Mouse (Mus musculus): ENCODE results near the gene Maml3.

Gene Maml3

DNA sequence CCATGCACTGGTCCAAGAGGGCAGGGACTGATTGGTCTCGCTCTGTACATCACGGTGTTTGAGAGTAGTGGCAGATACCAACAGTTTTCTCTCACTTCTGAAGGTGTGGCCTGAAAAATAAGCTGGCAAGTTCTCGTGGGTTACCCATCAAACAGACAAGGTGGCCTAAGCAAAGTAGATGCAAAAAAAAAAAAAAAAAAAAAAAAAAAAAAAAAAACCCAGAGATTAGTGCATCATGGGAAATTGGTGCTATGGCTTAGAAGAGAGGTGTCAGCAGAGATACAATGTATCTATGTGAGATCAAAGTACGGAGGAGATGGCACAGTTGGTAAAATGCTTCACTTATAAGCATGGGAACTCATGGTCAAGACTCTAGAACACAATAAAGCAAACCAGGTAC, 229.2 kb downstream of the Maml3 start:
- no peak for DNase-seq (ENCODE audit: low spot score in 2 of 2)

GRCm38 (mm10) chr3:51874252-51874651, 230.6 kb downstream of the Maml3 start:
- DNase-seq (ENCODE audit: low spot score in 2 of 2), result no peak

- DNase-seq (ENCODE audit: low spot score in 2 of 2), result no peak
Measured at GRCm38 (mm10) chr3:51872771-51873170, 232.1 kb downstream of the Maml3 start.

DNA sequence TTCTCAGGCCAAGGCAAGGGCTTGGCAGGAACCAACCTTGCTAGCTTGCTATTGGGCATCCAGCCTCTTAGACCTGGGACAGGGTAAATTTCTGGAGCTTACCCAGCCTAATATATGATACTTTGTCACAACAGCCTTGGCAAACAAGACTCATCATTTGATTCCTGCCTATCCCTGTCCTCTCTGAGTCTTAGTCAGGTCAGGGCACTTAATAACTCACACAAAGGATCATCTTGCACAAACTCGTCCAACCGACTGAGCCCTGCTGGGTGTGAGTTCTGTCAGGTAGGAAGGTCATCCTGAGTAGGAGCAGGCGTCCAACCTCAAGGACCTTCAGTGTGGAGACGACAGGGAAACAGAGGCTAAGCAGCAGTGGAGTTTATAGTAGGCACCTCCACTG, 233.5 kb downstream of the Maml3 start:
- no peak for DNase-seq (ENCODE audit: low spot score in 2 of 2)

DNA sequence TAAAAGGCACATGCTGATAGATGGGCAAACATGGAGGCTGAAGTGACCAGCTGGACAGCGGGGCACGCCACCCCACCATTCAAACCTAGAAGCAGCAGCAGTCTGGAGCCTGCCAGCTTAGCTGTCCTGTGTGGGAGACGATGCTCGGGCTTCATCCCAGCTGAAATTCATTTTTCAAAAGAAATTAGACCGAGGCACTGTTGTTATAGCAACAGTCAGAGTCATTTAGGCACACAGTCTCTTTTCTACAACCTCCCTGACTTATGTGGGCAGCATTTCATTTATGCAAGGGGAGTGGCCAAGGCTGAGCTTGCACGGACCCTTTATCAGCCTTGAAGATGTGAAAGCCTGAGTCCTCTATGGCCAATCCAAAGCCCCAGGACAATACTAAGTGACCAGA, 234.9 kb downstream of the Maml3 start:
- no peak for DNase-seq (ENCODE audit: low spot score in 2 of 2)

DNA sequence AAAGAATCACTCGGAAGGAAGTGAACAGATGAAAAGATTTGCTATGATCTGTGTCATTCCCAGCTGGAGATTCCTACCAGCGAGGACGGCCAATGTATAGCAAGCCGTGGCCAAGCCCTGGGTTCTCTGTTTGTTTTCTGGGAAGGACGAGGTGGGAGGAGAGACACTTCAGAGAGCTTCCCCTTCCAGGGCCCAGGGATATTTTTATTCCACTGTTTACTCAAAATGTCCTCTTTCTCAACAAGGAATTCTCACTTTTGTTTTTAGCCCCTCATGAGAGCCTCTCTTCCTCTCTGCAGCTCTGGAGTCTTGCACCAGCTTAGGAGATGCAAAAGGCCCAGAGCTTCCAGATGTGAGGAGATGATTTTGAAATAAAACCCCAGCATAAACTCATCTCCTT, 236.0 kb downstream of the Maml3 start:
- DNase-seq (ENCODE audit: low spot score in 2 of 2), result no peak

DNA sequence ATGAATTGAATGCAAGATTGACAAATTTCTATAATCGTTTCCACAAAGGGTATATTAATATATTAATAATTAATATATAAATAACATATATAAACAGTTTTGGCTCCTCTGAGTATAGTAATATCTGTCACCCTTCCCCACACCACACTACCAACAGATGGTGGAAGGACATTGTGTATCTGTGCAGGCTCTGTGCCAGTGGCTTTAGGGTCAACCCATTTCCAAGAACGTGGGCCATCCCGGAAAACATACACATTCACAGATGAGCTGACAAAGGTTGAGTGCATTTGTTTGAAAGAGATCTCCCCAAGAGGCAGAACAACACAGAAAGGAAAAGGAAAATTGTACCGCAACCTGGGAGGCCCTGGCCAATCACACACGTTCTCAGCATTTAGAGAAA, 238.4 kb downstream of the Maml3 start:
- no peak for DNase-seq (ENCODE audit: low spot score in 2 of 2)

GRCm38 (mm10) chr3:51861631-51862030, 243.2 kb downstream of the Maml3 start:
- DNase-seq (ENCODE audit: low spot score in 2 of 2), result no peak

DNA sequence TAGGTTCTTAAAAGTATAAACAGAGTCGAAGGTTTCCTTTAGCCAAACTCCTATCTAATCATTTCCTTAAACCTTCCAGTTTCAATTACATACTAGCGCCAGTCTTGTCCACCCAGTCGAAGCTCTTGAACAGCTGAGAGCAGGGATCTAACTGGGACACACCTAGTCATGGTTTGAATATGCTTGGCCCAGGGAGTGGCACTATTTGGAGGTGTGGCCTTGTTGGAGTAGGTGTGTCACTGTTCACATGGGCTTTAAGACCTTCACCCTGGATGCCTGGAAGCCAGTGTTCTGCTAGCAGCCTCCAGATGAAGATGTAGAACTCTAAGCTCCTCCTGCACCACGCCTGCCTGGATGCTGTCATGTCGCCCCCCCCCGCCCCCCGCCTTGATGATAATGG, 244.4 kb downstream of the Maml3 start:
- DNase-seq (ENCODE audit: low spot score in 2 of 2), result no peak

- no peak for DNase-seq (ENCODE audit: low spot score in 2 of 2)
Measured at GRCm38 (mm10) chr3:51859208-51859607, 245.7 kb downstream of the Maml3 start.

GRCm38 (mm10) chr3:51854152-51854551, 250.7 kb downstream of the Maml3 start:
- DNase-seq (ENCODE audit: low spot score in 2 of 2), result no peak

DNA sequence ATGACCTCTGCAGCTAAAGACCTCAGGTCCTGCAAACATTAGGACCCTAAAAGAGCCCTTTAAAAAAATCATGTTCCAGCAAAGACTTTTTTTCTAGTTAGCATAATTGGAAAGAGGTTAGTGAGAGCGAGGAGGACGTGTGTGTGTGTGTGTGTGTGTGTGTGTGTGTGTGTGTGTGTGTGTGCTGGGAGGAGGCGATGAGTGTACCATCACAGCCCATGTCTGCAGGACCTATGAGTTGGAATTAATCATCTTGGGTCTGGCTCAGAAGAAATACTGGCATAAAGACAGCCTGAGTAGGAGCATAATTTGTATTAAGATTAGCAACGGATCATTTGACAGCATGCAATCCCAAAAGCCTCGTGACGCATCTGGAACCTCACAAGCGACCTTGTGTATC, 251.3 kb downstream of the Maml3 start:
- no peak for DNase-seq (ENCODE audit: low spot score in 2 of 2)

DNA sequence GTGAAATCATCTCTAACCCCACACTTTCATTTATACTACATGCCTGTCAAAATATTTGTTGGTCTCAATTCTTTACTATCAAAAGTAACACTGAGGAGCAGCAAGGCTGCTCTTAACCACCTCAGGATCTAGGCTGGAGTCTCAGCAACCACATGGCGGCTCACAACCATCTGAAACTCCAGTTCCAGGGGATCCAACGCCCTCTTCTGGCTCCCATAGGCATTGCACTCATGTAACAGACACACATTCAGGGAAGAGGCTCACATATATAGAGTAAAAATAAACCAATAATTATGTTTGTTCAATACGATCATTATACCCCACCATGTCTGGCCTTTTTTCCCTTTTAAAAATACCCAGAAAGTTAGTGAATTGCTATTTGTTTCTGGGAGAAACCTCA, 252.2 kb downstream of the Maml3 start:
- DNase-seq (ENCODE audit: low spot score in 2 of 2), result no peak

- no peak for DNase-seq (ENCODE audit: low spot score in 2 of 2)
Measured at GRCm38 (mm10) chr3:51851596-51851995, 253.3 kb downstream of the Maml3 start.

- DNase-seq (ENCODE audit: low spot score in 2 of 2), result no peak
Measured at GRCm38 (mm10) chr3:51849462-51849861, 255.4 kb downstream of the Maml3 start.

- no peak for DNase-seq (ENCODE audit: low spot score in 2 of 2)
Measured at GRCm38 (mm10) chr3:51847262-51847661, 257.6 kb downstream of the Maml3 start.

GRCm38 (mm10) chr3:51844255-51844654, 260.6 kb downstream of the Maml3 start:
- no peak for DNase-seq (ENCODE audit: low spot score in 2 of 2)

DNA sequence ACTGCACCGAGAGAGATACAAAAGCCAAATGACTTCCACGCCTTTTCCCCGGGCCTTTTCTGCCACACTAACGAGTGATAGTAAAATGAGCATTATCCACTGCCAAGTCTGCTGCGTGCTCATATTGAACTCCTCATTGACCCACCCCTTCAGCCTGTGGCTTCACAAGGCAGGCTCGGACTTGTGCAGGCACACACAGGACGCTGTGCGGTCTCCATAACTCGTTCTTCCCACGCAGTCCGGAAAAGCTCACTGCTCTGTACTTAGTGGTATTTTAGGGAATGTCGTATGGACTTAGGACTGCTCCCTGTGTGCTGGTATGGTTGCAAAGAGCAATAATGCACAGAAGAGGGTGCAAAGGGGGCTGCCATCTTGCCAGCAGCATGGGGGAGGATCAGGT, 262.7 kb downstream of the Maml3 start:
- peak; percentile 42 to 62 for DNase-seq (ENCODE audit: low spot score in 2 of 2)

- DNase-seq (ENCODE audit: low spot score in 2 of 2), result no peak
Measured at GRCm38 (mm10) chr3:51841598-51841997, 263.3 kb downstream of the Maml3 start.

GRCm38 (mm10) chr3:51841177-51841576, 263.7 kb downstream of the Maml3 start:
- no peak for DNase-seq (ENCODE audit: low spot score in 2 of 2)

DNA sequence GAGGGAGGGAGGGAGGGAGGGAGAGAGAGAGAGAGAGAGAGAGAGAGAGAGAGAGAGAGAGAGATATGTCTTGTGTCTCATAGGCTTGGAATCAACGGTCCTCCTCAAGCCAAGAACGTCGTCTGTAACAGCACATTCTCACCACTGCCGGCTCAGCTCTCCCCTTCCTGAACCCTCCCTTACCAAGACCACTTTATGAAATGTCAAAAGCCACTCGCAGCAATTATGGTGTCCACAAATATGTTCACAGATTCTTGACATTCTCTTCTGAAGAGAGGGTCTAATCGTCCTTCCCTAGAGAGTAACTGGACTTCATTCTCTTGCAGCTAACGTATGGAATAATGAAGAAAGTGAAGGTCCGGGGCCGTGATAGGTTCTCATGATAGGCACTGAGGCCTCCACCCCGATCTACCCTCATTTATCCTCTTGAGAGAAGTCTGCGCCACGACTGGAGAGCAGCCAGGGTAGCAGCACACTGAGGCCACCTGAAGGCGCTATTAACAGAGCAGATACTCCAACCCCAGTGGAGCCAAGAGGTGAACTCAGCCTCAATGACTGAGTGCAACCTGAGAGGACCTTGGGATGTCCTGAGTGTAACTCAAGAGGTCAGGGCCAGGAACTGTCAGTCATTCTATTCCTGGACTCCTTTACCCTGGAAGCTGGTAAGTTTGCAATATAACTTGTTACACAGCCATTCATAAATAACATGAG, 264.6 kb downstream of the Maml3 start:
- no peak for DNase-seq (ENCODE audit: low spot score in 2 of 2)

GRCm38 (mm10) chr3:51839353-51839715, 265.5 kb downstream of the Maml3 start:
- DNase-seq (ENCODE audit: low spot score in 2 of 2), result no peak

- no peak for DNase-seq (ENCODE audit: low spot score in 2 of 2)
Measured at GRCm38 (mm10) chr3:51838696-51839352, 266.1 kb downstream of the Maml3 start.

DNA sequence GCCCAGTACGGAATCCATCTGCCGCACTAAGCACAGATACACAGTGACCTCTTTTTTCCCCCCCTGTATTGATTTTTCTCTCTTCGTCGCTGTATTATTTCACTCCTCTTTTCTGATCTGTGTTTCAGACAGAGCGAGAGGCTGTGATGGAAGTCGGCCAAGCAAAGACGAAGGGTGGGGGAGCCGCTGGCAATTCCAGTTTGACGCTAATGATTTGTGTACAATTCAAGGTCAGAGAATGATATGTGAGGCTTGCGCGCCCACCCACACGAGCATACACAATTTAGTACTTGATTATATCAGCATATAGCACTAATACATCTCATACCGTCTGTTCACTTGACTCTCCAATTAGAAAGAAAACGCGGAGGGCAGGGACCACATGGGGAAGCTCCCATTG, 271.9 kb downstream of the Maml3 start:
- no peak for DNase-seq (ENCODE audit: low spot score in 2 of 2)
